Mouse (Mus musculus): ENCODE data around the gene Spam1. TPM values are rescaled to one million over a fixed set of nuclear protein-coding genes. Genes with fewer than 3 reads are reported as not detected.

The Spam1 gene
- polyA plus RNA-seq (2012; rRNA removed; ENCODE audit: low replicate concordance) = not detected in 2 replicates

GRCm38 (mm10) chr6:24790888-24791287 lies at the start of gene Spam1:
Gene Spam1 (plus strand): TSS chr6:24791188.

GRCm38 (mm10) chr6:24748029-24748428 lies 43.0 kb upstream of the Spam1 start, which contains the start of gene Hyal4:
Gene Hyal4 (plus strand): TSS chr6:24748329.

Other genes with a start within 250 kb of the Spam1 start
- 10.5 TPM in 1 of 2 replicates, not detected in the other for gene Lmod2, start 193.4 kb upstream of the Spam1 start, polyA plus RNA-seq (2012; rRNA removed; ENCODE audit: low replicate concordance)
- gene Wasl, start 126.2 kb upstream of the Spam1 start, polyA plus RNA-seq (2012; rRNA removed; ENCODE audit: low replicate concordance) = 15.5 and 108 TPM in 2 replicates
- not detected in 2 replicates for gene Hyal6, start 57.9 kb upstream of the Spam1 start, polyA plus RNA-seq (2012; rRNA removed; ENCODE audit: low replicate concordance)
- not detected in 2 replicates for gene Hyal4, start 42.9 kb upstream of the Spam1 start, polyA plus RNA-seq (2012; rRNA removed; ENCODE audit: low replicate concordance)
- gene Hyal5, start 66.8 kb downstream of the Spam1 start, polyA plus RNA-seq (2012; rRNA removed; ENCODE audit: low replicate concordance) = not detected in 2 replicates
- 0.82 and 1.1 TPM in 2 replicates for gene Tmem229a, start 165.1 kb downstream of the Spam1 start, polyA plus RNA-seq (2012; rRNA removed; ENCODE audit: low replicate concordance)